Mouse (Mus musculus): Measurements from ENCODE around the gene Hist1h3e. TPM values are rescaled to one million over a fixed set of nuclear protein-coding genes. Genes with fewer than 3 reads are reported as not detected.
"Not testable (repeated sequence)": the region's sequence is repeated elsewhere in the genome, so short reads cannot be mapped to it uniquely, and the experiment has no call there.

Gene Hist1h3e
- polyA plus RNA-seq (2016; fragmentation: Nextera tagmentation; extraction: Ambion mirVana): 4.4 and 5.6 TPM in 2 replicates

GRCm38 (mm10) chr13:23561883-23562659 is at the start of gene Hist1h3e:
Gene Hist1h3e, minus strand, starts transcription at chr13:23562369.
- Histone ChIP-seq H3K4me3 (peak within 1 kb of the TSS; percentile 42), H3K27ac (peak within 1 kb of the TSS; percentile 98), H3K4me2 (replicated peaks) (peak within 1 kb of the TSS; percentile 85), H3K9ac (peak within 1 kb of the TSS; percentile 53)
- H3K36me3 ChIP-seq; H3K27me3 ChIP-seq; H3K9me3 ChIP-seq (replicated peaks); H3K4me1 ChIP-seq: not testable (repeated sequence)
- 0% methylated on average over 50 of the region's 67 CpGs for WGBS
- peak; percentile 98 for ATAC-seq (ENCODE audit: low FRiP score)

- Histone ChIP-seq H3K4me3 (no peak overlapping the region), H3K27ac (no peak overlapping the region)
Measured at GRCm38 (mm10) chr13:23611638-23612037, 49.5 kb upstream of the Hist1h3e start.

GRCm38 (mm10) chr13:23610393-23610792 is 48.2 kb upstream of the Hist1h3e start:
- ATAC-seq (ENCODE audit: low FRiP score): no peak
- no peak overlapping the region for H3K27ac ChIP-seq
- H3K4me3 ChIP-seq: no peak overlapping the region
- 77% methylated on average over 2 of the region's 2 CpGs for WGBS
- H3K9ac ChIP-seq: no peak overlapping the region
- no peaks in the 10 kb centered on the region for H3K4me1 ChIP-seq
- no peaks in the 10 kb centered on the region for H3K36me3 ChIP-seq
- no peak overlapping the region for H3K4me2 ChIP-seq (replicated peaks)
- H3K9me3 ChIP-seq (replicated peaks): no peaks in the 10 kb centered on the region
- H3K27me3 ChIP-seq: no peaks in the 10 kb centered on the region

More at GRCm38 (mm10) chr13:23611638-23612037, 49.5 kb upstream of the Hist1h3e start:
- Histone ChIP-seq H3K4me2 (replicated peaks) (no peak overlapping the region), H3K9ac (no peak overlapping the region), H3K36me3 (no peaks in the 10 kb centered on the region), H3K9me3 (replicated peaks) (no peaks in the 10 kb centered on the region), H3K4me1 (no peaks in the 10 kb centered on the region), H3K27me3 (no peaks in the 10 kb centered on the region)
- 92% methylated on average over 3 of the region's 3 CpGs for WGBS
- no peak for ATAC-seq (ENCODE audit: low FRiP score)

GRCm38 (mm10) chr13:23609844-23610243 is 47.7 kb upstream of the Hist1h3e start:
- no peak overlapping the region for H3K27ac ChIP-seq
- no peak overlapping the region for H3K4me3 ChIP-seq
- H3K36me3 ChIP-seq: no peaks in the 10 kb centered on the region
- H3K4me1 ChIP-seq: no peaks in the 10 kb centered on the region
- no peaks in the 10 kb centered on the region for H3K9me3 ChIP-seq (replicated peaks)
- H3K9ac ChIP-seq: no peak overlapping the region
- ATAC-seq (ENCODE audit: low FRiP score): no peak
- H3K27me3 ChIP-seq: no peaks in the 10 kb centered on the region
- H3K4me2 ChIP-seq (replicated peaks): no peak overlapping the region

GRCm38 (mm10) chr13:23609209-23609608 is 47.0 kb upstream of the Hist1h3e start:
- H3K9me3 ChIP-seq (replicated peaks): no peaks in the 10 kb centered on the region
- no peak overlapping the region for H3K4me3 ChIP-seq
- ATAC-seq (ENCODE audit: low FRiP score): no peak
- no peaks in the 10 kb centered on the region for H3K27me3 ChIP-seq
- no peak overlapping the region for H3K27ac ChIP-seq
- no peak overlapping the region for H3K9ac ChIP-seq
- no peaks in the 10 kb centered on the region for H3K36me3 ChIP-seq
- no peaks in the 10 kb centered on the region for H3K4me1 ChIP-seq
- no peak overlapping the region for H3K4me2 ChIP-seq (replicated peaks)
- WGBS: 86% methylated on average over 4 of the region's 4 CpGs

- Histone ChIP-seq H3K27ac (no peak overlapping the region), H3K4me1 (no peaks in the 10 kb centered on the region), H3K9me3 (replicated peaks) (no peaks in the 10 kb centered on the region), H3K27me3 (no peaks in the 10 kb centered on the region), H3K36me3 (no peaks in the 10 kb centered on the region), H3K4me3 (no peak overlapping the region), H3K9ac (no peak overlapping the region), H3K4me2 (replicated peaks) (no peak overlapping the region)
- no peak for ATAC-seq (ENCODE audit: low FRiP score)
- WGBS: 87% methylated on average over 3 of the region's 3 CpGs
Measured at GRCm38 (mm10) chr13:23605052-23605451, 42.9 kb upstream of the Hist1h3e start.

- 100% methylated on average over 3 of the region's 3 CpGs for WGBS
- H3K9ac ChIP-seq: no peak overlapping the region
- no peak for ATAC-seq (ENCODE audit: low FRiP score)
- no peaks in the 10 kb centered on the region for H3K27me3 ChIP-seq
- no peaks in the 10 kb centered on the region for H3K36me3 ChIP-seq
- H3K27ac ChIP-seq: no peak overlapping the region
- no peak overlapping the region for H3K4me3 ChIP-seq
- no peak overlapping the region for H3K4me2 ChIP-seq (replicated peaks)
- H3K4me1 ChIP-seq: no peaks in the 10 kb centered on the region
- H3K9me3 ChIP-seq (replicated peaks): no peaks in the 10 kb centered on the region
Measured at GRCm38 (mm10) chr13:23604452-23604851, 42.3 kb upstream of the Hist1h3e start.

- no peaks in the 10 kb centered on the region for H3K27me3 ChIP-seq
- no peaks in the 10 kb centered on the region for H3K4me1 ChIP-seq
- no peak overlapping the region for H3K4me2 ChIP-seq (replicated peaks)
- no peak overlapping the region for H3K9ac ChIP-seq
- no peak overlapping the region for H3K27ac ChIP-seq
- H3K4me3 ChIP-seq: no peak overlapping the region
- H3K36me3 ChIP-seq: no peaks in the 10 kb centered on the region
- WGBS: 81% methylated on average over 7 of the region's 7 CpGs
- ATAC-seq (ENCODE audit: low FRiP score): no peak
- H3K9me3 ChIP-seq (replicated peaks): no peaks in the 10 kb centered on the region
Measured at GRCm38 (mm10) chr13:23603182-23603699, 41.1 kb upstream of the Hist1h3e start.

GRCm38 (mm10) chr13:23597957-23598356 is 35.8 kb upstream of the Hist1h3e start:
- no peaks in the 10 kb centered on the region for H3K36me3 ChIP-seq
- WGBS: 8% methylated on average over 9 of the region's 9 CpGs

GRCm38 (mm10) chr13:23595622-23596372 is 33.6 kb upstream of the Hist1h3e start:
- no peak overlapping the region for H3K9ac ChIP-seq

More at GRCm38 (mm10) chr13:23597957-23598356, 35.8 kb upstream of the Hist1h3e start:
- Histone ChIP-seq H3K4me1 (no peaks in the 10 kb centered on the region), H3K4me2 (replicated peaks) (no peak overlapping the region), H3K9ac (no peak overlapping the region), H3K27ac (no peak overlapping the region), H3K27me3 (no peaks in the 10 kb centered on the region), H3K9me3 (replicated peaks) (no peaks in the 10 kb centered on the region), H3K4me3 (no peak overlapping the region)
- ATAC-seq (ENCODE audit: low FRiP score): no peak

GRCm38 (mm10) chr13:23595185-23595584 is 33.0 kb upstream of the Hist1h3e start:
- Histone ChIP-seq H3K4me2 (replicated peaks) (no peak overlapping the region), H3K27ac (no peak overlapping the region), H3K9ac (no peak overlapping the region), H3K4me1 (no peaks in the 10 kb centered on the region), H3K36me3 (no peaks in the 10 kb centered on the region), H3K9me3 (replicated peaks) (no peaks in the 10 kb centered on the region), H3K4me3 (no peak overlapping the region), H3K27me3 (no peaks in the 10 kb centered on the region)
- 77% methylated on average over 2 of the region's 2 CpGs for WGBS
- no peak for ATAC-seq (ENCODE audit: low FRiP score)

More at GRCm38 (mm10) chr13:23595622-23596372, 33.6 kb upstream of the Hist1h3e start:
- H3K9me3 ChIP-seq (replicated peaks): no peaks in the 10 kb centered on the region
- H3K4me1 ChIP-seq: no peaks in the 10 kb centered on the region
- H3K4me3 ChIP-seq: no peak overlapping the region
- no peak overlapping the region for H3K27ac ChIP-seq
- ATAC-seq (ENCODE audit: low FRiP score): no peak
- no peaks in the 10 kb centered on the region for H3K36me3 ChIP-seq
- no peaks in the 10 kb centered on the region for H3K27me3 ChIP-seq
- WGBS: 89% methylated on average over 7 of the region's 7 CpGs
- no peak overlapping the region for H3K4me2 ChIP-seq (replicated peaks)

GRCm38 (mm10) chr13:23593051-23593770 is 31.0 kb upstream of the Hist1h3e start:
- no peak for ATAC-seq (ENCODE audit: low FRiP score)

More at GRCm38 (mm10) chr13:23593051-23593770, 31.0 kb upstream of the Hist1h3e start:
- Histone ChIP-seq H3K4me3 (no peak overlapping the region), H3K27me3 (no peaks in the 10 kb centered on the region), H3K4me2 (replicated peaks) (no peak overlapping the region), H3K4me1 (no peaks in the 10 kb centered on the region), H3K36me3 (no peaks in the 10 kb centered on the region), H3K27ac (no peak overlapping the region), H3K9me3 (replicated peaks) (no peaks in the 10 kb centered on the region), H3K9ac (no peak overlapping the region)
- 82% methylated on average over 5 of the region's 5 CpGs for WGBS

Measured in hindbrain, embryonic 12.5 days (tissue).